Mouse (Mus musculus): ENCODE results near the gene Syk. TPM values are rescaled to one million over a fixed set of nuclear protein-coding genes. Genes with fewer than 3 reads are reported as not detected.

The Syk gene
- total RNA-seq, 1 experiment from 2014 or later = 3.4 TPM

Other genes starting within 250 kb of the Syk start
- gene Diras2, start 51.9 kb upstream of the Syk start, total RNA-seq (2021) = 4.9 and 5.8 TPM in 2 replicates